Mouse (Mus musculus) thymus, postnatal 14 days (tissue): ENCODE data around the gene Gm10715.
"Not testable (repeated sequence)": the region's sequence is repeated elsewhere in the genome, so short reads cannot be mapped to it uniquely, and the experiment has no call there.

Source experiments
- DNase-seq: peaks from one replicate; pipeline ENCODE4 v3.0.0; 2021

The Gm10715 gene

DNA sequence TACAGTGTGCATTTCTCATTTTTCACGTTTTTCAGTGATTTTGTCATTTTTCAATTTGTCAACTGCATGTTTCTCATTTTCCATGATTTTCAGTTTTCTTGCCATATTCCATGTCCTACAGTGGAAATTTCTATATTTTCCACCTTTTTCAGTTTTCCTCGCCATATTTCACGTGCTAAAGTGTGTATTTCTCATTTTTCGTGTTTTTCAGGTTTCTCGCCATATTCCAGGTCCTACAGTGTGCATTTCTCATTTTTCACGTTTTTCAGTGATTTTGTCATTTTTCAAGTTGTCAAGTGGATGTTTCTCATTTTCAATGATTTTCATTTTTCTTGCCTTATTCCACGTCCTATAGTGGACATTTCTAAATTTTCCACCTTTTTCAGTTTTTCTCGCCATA, at the start of gene Gm10715:
Gene Gm10715, plus strand, starts transcription at position 301 of the 400 bp plus-strand sequence.
- DNase-seq, result not testable (repeated sequence)

DNA sequence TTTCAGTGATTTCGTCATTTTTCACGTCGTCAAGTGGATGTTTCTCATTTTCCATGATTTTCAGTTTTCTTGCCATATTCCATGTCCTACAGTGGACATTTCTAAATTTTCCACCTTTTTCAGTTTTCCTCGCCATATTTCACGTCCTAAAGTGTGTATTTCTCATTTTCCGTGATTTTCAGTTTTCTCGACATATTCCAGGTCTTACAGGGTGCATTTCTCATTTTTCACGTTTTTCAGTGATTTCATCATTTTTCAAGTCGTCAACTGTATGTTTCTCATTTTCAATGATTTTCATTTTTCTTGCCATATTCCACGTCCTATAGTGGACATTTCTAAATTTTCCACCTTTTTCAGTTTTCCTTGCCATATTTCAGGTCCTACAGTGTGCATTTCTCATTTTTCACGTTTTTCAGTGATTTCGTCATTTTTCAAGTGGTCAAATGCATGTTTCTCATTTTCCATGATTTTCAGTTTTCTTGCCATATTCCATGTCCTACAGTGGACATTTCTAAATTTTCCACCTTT, 36.2 kb upstream of the Gm10715 start, which contains the start of gene Gm10722:
Gene Gm10722, plus strand, starts transcription at position 478 of the 528 bp plus-strand sequence.
- DNase-seq, result not testable (repeated sequence)

GRCm38 (mm10) chr9:3001006-3001405, 35.7 kb upstream of the Gm10715 start:
- DNase-seq, result peak; percentile 35

- peak; percentile 98 for DNase-seq
Observed at GRCm38 (mm10) chr9:3001948-3002659, 34.6 kb upstream of the Gm10715 start.

DNA sequence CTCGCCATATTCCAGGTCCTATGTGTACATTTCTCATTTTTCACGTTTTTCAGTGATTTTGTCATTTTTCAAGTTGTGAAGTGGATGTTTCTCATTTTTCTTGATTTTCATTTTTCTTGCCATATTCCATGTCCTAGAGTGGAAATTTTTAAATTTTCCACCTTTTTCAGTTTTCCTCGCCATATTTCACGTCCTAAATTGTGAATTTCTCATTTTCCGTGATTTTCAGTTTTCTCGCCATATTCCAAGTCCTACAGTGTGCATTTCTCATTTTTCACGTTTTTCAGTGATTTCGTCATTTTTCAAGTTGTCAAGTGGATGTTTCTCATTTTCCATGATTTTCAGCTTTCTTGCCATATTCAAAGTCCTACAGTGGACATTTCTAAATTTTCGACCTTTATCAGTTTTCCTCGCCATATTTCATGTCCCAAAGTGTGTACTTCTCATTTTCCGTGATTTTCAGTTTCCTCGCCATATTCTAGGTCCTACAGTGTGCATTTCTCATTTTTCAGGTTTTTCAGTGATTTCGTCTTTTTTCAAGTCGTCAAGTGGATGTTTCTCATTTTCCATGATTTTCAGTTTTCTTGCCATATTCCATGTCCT, 33.8 kb upstream of the Gm10715 start, which contains the start of gene Gm11168:
Gene Gm11168, plus strand, starts transcription at position 553 of the 603 bp plus-strand sequence.
- DNase-seq, result not testable (repeated sequence)

DNA sequence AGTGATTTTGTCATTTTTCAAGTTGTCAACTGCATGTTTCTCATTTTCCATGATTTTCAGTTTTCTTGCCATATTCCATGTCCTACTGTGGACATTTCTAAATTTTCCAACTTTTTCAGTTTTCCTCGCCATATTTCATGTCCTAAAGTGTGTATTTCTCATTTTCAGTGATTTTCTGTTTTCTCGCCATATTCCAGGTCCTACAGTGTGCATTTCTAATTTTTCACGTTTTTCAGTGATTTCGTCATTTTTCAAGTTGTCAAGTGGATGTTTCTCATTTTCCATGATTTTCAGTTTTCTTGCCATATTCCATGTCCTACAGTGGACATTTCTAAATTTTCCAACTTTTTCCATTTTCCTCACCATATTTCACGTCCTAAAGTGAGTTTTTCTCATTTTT, 30.5 kb upstream of the Gm10715 start:
- DNase-seq, result not testable (repeated sequence)

DNA sequence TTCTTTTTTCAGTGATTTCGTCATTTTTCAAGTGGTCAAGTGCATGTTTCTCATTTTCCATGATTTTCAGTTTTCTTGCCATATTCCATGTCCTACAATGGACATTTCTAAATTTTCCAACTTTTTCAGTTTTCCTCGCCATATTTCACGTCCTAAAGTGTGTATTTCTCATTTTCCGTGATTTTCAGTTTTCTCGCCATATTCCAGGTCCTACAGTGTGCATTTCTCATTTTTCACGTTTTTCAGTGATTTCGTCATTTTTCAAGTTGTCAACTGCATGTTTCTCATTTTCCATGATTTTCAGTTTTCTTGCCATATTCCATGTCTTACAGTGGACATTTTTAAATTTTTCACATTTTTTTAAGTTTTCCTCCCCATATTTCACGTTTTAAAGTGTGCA, 30.0 kb upstream of the Gm10715 start:
- peak; percentile 75 for DNase-seq

GRCm38 (mm10) chr9:3007272-3007671, 29.4 kb upstream of the Gm10715 start:
- DNase-seq, result not testable (repeated sequence)

- not testable (repeated sequence) for DNase-seq
Observed at GRCm38 (mm10) chr9:3009331-3009730, 27.3 kb upstream of the Gm10715 start.

DNA sequence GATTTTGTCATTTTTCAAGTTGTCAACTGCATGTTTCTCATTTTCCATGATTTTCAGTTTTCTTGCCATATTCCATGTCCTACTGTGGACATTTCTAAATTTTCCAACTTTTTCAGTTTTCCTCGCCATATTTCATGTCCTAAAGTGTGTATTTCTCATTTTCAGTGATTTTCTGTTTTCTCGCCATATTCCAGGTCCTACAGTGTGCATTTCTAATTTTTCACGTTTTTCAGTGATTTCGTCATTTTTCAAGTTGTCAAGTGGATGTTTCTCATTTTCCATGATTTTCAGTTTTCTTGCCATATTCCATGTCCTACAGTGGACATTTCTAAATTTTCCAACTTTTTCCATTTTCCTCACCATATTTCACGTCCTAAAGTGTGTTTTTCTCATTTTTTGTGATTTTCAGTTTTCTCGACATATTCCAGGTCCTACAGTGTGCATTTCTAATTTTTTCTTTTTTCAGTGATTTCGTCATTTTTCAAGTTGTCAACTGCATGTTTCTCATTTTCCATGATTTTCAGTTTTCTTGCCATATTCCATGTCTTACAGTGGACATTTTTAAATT, 24.5 kb upstream of the Gm10715 start:
- DNase-seq, result not testable (repeated sequence)

GRCm38 (mm10) chr9:3012733-3013279, 23.9 kb upstream of the Gm10715 start, which contains the start of gene Gm10721:
Gene Gm10721, plus strand, starts transcription at chr9:3013140.
- DNase-seq, result not testable (repeated sequence)

- DNase-seq, result not testable (repeated sequence)
Observed at GRCm38 (mm10) chr9:3015354-3015753, 21.3 kb upstream of the Gm10715 start, which contains the start of gene Gm10720. Gene Gm10720, plus strand, starts transcription at chr9:3015654.

- peak; percentile 8 for DNase-seq
Observed at GRCm38 (mm10) chr9:3015896-3016295, 20.8 kb upstream of the Gm10715 start.

DNA sequence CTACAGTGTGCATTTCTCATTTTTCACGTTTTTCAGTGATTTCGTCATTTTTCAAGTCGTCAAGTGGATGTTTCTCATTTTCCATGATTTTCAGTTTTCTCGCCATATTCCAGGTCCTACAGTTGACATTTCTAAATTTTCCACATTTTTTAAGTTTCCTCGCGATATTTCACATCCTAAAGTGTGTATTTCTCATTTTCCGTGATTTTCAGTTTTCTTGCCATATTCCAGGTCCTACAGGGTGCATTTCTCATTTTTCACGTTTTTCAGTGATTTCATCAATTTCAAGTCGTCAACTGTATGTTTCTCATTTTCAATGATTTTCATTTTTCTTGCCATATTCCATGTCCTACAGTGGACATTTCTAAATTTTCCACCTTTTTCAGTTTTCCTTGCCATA, 19.6 kb upstream of the Gm10715 start, which contains the start of gene Gm10719:
Gene Gm10719, plus strand, starts transcription at position 301 of the 400 bp plus-strand sequence.
- not testable (repeated sequence) for DNase-seq

DNA sequence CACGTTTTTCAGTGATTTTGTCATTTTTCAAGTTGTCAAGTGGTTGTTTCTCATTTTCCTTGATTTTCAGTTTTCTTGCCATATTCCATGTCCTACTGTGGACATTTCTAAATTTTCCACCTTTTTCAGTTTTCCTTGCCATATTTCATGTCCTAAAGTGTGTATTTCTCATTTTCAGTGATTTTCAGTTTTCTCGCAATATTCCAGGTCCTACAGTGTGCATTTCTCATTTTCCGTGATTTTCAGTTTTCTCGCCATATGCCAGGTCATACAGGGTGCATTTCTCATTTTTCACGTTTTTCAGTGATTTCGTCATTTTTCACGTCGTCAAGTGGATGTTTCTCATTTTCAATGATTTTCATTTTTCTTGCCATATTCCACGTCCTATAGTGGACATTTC, 17.7 kb upstream of the Gm10715 start:
- peak; percentile 50 for DNase-seq

DNA sequence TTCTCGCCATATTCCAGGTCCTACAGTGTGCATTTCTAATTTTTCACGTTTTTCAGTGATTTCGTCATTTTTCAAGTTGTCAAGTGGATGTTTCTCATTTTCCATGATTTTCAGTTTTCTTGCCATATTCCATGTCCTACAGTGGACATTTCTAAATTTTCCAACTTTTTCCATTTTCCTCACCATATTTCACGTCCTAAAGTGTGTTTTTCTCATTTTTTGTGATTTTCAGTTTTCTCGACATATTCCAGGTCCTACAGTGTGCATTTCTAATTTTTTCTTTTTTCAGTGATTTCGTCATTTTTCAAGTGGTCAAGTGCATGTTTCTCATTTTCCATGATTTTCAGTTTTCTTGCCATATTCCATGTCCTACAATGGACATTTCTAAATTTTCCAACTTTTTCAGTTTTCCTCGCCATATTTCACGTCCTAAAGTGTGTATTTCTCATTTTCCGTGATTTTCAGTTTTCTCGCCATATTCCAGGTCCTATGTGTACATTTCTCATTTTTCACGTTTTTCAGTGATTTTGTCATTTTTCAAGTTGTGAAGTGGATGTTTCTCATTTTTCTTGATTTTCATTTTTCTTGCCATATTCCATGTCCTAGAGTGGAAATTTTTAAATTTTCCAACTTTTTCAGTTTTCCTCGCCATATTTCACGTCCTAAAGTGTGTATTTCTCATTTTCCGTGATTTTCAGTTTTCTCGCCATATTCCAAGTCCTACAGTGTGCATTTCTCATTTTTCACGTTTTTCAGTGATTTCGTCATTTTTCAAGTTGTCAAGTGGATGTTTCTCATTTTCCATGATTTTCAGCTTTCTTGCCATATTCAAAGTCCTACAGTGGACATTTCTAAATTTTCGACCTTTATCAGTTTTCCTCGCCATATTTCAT, 16.6 kb upstream of the Gm10715 start:
- peak; percentile 76 for DNase-seq

DNA sequence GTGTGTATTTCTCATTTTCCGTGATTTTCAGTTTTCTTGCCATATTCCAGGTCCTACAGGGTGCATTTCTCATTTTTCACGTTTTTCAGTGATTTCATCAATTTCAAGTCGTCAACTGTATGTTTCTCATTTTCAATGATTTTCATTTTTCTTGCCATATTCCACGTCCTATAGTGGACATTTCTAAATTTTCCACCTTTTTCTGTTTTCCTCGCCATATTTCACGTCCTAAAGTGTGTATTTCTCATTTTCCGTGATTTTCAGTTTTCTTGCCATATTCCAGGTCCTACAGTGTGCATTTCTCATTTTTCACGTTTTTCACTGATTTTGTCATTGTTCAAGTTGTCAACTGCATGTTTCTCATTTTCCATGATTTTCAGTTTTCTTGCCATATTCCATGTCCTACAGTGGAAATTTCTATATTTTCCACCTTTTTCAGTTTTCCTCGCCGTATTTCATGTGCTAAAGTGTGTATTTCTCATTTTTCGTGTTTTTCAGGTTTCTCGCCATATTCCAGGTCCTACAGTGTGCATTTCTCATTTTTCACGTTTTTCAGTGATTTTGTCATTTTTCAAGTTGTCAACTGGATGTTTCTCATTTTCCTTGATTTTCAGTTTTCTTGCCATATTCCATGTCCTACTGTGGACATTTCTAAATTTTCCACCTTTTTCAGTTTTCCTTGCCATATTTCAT, 14.2 kb upstream of the Gm10715 start:
- peak; percentile 75 for DNase-seq

DNA sequence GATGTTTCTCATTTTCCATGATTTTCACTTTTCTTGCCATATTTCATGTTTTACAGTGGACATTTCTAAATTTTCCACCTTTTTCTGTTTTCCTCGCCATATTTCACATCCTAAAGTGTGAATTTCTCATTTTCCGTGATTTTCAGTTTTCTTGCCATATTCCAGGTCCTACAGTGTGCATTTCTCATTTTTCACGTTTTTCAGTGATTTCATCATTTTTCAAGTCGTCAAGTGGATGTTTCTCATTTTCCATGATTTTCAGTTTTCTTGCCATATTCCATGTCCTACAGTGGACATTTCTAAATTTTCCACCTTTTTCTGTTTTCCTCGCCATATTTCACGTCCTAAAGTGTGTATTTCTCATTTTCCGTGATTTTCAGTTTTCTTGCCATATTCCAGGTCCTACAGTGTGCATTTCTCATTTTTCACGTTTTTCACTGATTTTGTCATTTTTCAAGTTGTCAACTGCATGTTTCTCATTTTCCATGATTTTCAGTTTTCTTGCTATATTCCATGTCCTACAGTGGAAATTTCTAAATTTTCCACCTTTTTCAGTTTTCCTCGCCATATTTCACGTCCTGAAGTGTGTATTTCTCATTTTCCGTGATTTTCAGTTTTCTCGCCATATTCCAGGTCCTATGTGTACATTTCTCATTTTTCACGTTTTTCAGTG, 13.2 kb upstream of the Gm10715 start, which contains the start of gene Gm10718:
Gene Gm10718, plus strand, starts transcription at position 236 of the 673 bp plus-strand sequence.
- peak; percentile 28 for DNase-seq

DNA sequence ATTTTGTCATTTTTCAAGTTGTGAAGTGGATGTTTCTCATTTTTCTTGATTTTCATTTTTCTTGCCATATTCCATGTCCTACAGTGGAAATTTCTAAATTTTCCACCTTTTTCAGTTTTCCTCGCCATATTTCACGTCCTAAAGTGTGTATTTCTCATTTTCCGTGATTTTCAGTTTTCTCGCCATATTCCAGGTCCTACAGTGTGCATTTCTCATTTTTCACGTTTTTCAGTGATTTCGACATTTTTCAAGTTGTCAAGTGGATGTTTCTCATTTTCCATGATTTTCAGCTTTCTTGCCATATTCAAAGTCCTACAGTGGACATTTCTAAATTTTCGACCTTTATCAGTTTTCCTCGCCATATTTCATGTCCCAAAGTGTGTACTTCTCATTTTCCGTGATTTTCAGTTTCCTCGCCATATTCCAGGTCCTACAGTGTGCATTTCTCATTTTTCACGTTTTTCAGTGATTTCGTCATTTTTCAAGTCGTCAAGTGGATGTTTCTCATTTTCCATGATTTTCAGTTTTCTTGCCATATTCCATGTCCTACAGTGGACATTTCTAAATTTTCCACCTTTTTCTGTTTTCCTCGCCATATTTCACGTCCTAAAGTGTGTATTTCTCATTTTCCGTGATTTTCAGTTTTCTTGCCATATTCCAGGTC, 12.6 kb upstream of the Gm10715 start:
- peak; percentile 70 for DNase-seq

GRCm38 (mm10) chr9:3024912-3025467, 11.7 kb upstream of the Gm10715 start, which contains the start of gene Gm10717:
Gene Gm10717, plus strand, starts transcription at chr9:3025417.
- DNase-seq, result peak; percentile 63
